Mouse (Mus musculus): ENCODE data around the gene Fam186b.

Gene Fam186b

GRCm38 (mm10) chr15:99224208-99224911, 71.3 kb downstream of the Fam186b start, which contains the start of gene Kcnh3:
Gene Kcnh3 (plus strand): TSS chr15:99224861.
- in situ Hi-C loops (cut with MboI, MseI): no loop called here

GRCm38 (mm10) chr15:99223585-99224207, 72.0 kb downstream of the Fam186b start:
- in situ Hi-C loops (cut with MboI, MseI): no loop called here

- in situ Hi-C loops (cut with MboI, MseI): no loop called here
These were observed 72.7 kb downstream of the Fam186b start for GRCm38 (mm10) chr15:99222794-99223584.

GRCm38 (mm10) chr15:99221315-99221952, 74.3 kb downstream of the Fam186b start:
- in situ Hi-C loops (cut with MboI, MseI): no loop called here

Measured in T-helper 17 cell (primary cell).